Mouse (Mus musculus) ES-Bruce4 (cell line): ENCODE measurements at regions not wholly inside any gene's neighbourhood (a gene's known extent, or its start where the extent isn't known, plus 50 kb on each side); places are given as distances from the start of the nearest gene placed in this dataset.

Experiments
- H3K27ac ChIP-seq: 2 replicates; pipeline ENCODE4 v1.5.1; 2012; ENCODE audit warnings: low read length, inconsistent platforms; ENCODE audit not compliant: insufficient read depth
- H3K27me3 ChIP-seq: 2 replicates; pipeline ENCODE4 v1.6.1; 2012; ENCODE audit warnings: mild to moderate bottlenecking, low read length, inconsistent platforms; ENCODE audit not compliant: control insufficient read depth, poor library complexity, insufficient read depth, severe bottlenecking
- H3K36me3 ChIP-seq: 2 replicates; pipeline ENCODE4 v1.6.1; 2012; ENCODE audit warnings: inconsistent platforms, mild to moderate bottlenecking, low read length, moderate library complexity; ENCODE audit not compliant: control insufficient read depth, poor library complexity, insufficient read depth, severe bottlenecking
- H3K4me1 ChIP-seq: one replicate; pipeline ENCODE4 v1.8.1; 2011; ENCODE audit warnings: low read length; ENCODE audit not compliant: control insufficient read depth, insufficient read depth
- H3K4me3 ChIP-seq: 2 replicates; pipeline ENCODE4 v1.5.1; 2011; ENCODE audit warnings: low read depth, mild to moderate bottlenecking, low read length
- H3K9ac ChIP-seq: 2 replicates; pipeline ENCODE4 v1.6.1; 2012; ENCODE audit warnings: low read depth, mild to moderate bottlenecking, inconsistent platforms; ENCODE audit not compliant: poor library complexity, severe bottlenecking
- H3K9me3 ChIP-seq: replicated peaks from 2 replicates; pipeline ENCODE4 v1.6.1; 2012; ENCODE audit warnings: mild to moderate bottlenecking, low read length, inconsistent platforms; ENCODE audit not compliant: control insufficient read depth, poor library complexity, insufficient read depth, severe bottlenecking
- CTCF ChIP-seq: IDR thresholded peaks from one replicate; pipeline ENCODE4 v1.8.1; 2011; ENCODE audit warnings: low read depth, low read length
- EP300 ChIP-seq: IDR thresholded peaks from 2 replicates; pipeline ENCODE4 v1.6.1; 2011; ENCODE audit warnings: low read depth, low read length; ENCODE audit not compliant: insufficient read depth
- POLR2A ChIP-seq: IDR thresholded peaks from one replicate; pipeline ENCODE4 v1.8.1; 2011; ENCODE audit warnings: low read length; ENCODE audit not compliant: insufficient read depth

- no peaks in the 10 kb centered on the region for H3K4me1 ChIP-seq
- TF ChIP-seq EP300 (no peak), CTCF (no peak), POLR2A (no peak)
- no peak overlapping the region for H3K27ac ChIP-seq
- H3K27me3 ChIP-seq: no peaks in the 10 kb centered on the region
- no peak overlapping the region for H3K4me3 ChIP-seq
- H3K9ac ChIP-seq: no peak overlapping the region
- no peaks in the 10 kb centered on the region for H3K36me3 ChIP-seq
- no peaks in the 10 kb centered on the region for H3K9me3 ChIP-seq
Measured at GRCm38 (mm10) chr16:12516834-12517685, 533.1 kb downstream of the Shisa9 start.

GRCm38 (mm10) chr16:12518264-12518663 lies 534.4 kb downstream of the Shisa9 start:
- Histone ChIP-seq H3K27ac (no peak overlapping the region), H3K9ac (no peak overlapping the region), H3K27me3 (no peaks in the 10 kb centered on the region), H3K36me3 (no peaks in the 10 kb centered on the region), H3K4me3 (no peak overlapping the region), H3K9me3 (no peaks in the 10 kb centered on the region), H3K4me1 (no peaks in the 10 kb centered on the region)
- TF ChIP-seq EP300 (no peak), POLR2A (no peak), CTCF (no peak)

- no peak overlapping the region for H3K27ac ChIP-seq
- H3K4me3 ChIP-seq: no peak overlapping the region
- no peak for TF ChIP-seq CTCF
- no peak for TF ChIP-seq POLR2A
- no peak for TF ChIP-seq EP300
- no peak overlapping the region for H3K9ac ChIP-seq
- H3K27me3 ChIP-seq: no peaks in the 10 kb centered on the region
- H3K36me3 ChIP-seq: no peaks in the 10 kb centered on the region
- H3K9me3 ChIP-seq: no peaks in the 10 kb centered on the region
- no peaks in the 10 kb centered on the region for H3K4me1 ChIP-seq
Measured at GRCm38 (mm10) chr16:12521711-12522476, 538.0 kb downstream of the Shisa9 start.

- TF ChIP-seq EP300 (no peak), POLR2A (no peak), CTCF (no peak)
- no peak overlapping the region for H3K4me3 ChIP-seq
- no peaks in the 10 kb centered on the region for H3K27me3 ChIP-seq
- H3K27ac ChIP-seq: no peak overlapping the region
- no peaks in the 10 kb centered on the region for H3K4me1 ChIP-seq
- no peak overlapping the region for H3K9ac ChIP-seq
- H3K36me3 ChIP-seq: no peaks in the 10 kb centered on the region
- peaks cover 4% of the 10 kb centered on the region; the same call in 1 of the 2 replicates for H3K9me3 ChIP-seq
Measured at GRCm38 (mm10) chr16:12548462-12548861, 561.0 kb upstream of the Ercc4 start.

GRCm38 (mm10) chr16:12588889-12589288 lies 520.6 kb upstream of the Ercc4 start:
- Histone ChIP-seq H3K9ac (no peak overlapping the region), H3K27me3 (no peaks in the 10 kb centered on the region), H3K4me3 (no peak overlapping the region), H3K36me3 (no peaks in the 10 kb centered on the region), H3K4me1 (no peaks in the 10 kb centered on the region), H3K27ac (no peak overlapping the region), H3K9me3 (no peaks in the 10 kb centered on the region)
- TF ChIP-seq EP300: no peak

GRCm38 (mm10) chr16:12608259-12608658 lies 501.2 kb upstream of the Ercc4 start:
- Histone ChIP-seq H3K27me3 (no peaks in the 10 kb centered on the region), H3K4me3 (no peak overlapping the region), H3K27ac (no peak overlapping the region), H3K9ac (no peak overlapping the region), H3K9me3 (no peaks in the 10 kb centered on the region), H3K4me1 (no peaks in the 10 kb centered on the region), H3K36me3 (no peaks in the 10 kb centered on the region)
- no peak for TF ChIP-seq EP300
- no peak for TF ChIP-seq CTCF
- no peak for TF ChIP-seq POLR2A
